Mouse (Mus musculus): ENCODE measurements around the gene Adrb1.

DNA sequence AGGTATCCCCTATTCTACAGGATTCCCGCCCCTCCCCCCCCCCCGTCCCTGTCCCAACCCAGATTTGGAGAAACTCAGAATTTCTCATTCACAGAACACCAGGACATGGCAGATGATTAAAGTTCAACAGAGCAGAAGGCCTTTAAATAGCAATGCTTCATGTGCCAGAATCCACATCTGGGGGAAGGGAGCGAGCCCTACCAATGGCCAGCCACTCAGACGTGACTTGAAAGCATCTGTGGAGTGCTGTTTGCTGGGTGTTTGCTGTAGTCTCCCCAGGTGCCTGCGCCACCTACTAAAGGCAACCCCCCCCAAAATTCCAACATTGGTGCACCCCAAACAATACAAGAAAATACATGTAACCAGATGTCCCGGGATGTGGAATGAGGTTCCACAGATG lies 23.5 kb downstream of the Adrb1 start:
- TF ChIP-seq CTCF (IDR thresholded peaks at IDR 0.05; ENCODE audit: borderline replicate concordance, control insufficient read depth, extremely low read depth, insufficient read depth, low read length, poor library complexity) (no peak), POLR2A (IDR thresholded peaks at IDR 0.05; ENCODE audit: control insufficient read depth, extremely low read depth, insufficient read depth, low read length, poor library complexity) (no peak)

Measured in thymus, adult 2 months (tissue).